Mouse (Mus musculus): ENCODE measurements around the gene Trpv3. TPM values are rescaled to one million over a fixed set of nuclear protein-coding genes. Genes with fewer than 3 reads are reported as not detected.
"Not testable (repeated sequence)": the region's sequence is repeated elsewhere in the genome, so short reads cannot be mapped to it uniquely, and the experiment has no call there.

Trpv3 gene
- polyA plus RNA-seq, 1 experiment: 0.86 TPM

DNA sequence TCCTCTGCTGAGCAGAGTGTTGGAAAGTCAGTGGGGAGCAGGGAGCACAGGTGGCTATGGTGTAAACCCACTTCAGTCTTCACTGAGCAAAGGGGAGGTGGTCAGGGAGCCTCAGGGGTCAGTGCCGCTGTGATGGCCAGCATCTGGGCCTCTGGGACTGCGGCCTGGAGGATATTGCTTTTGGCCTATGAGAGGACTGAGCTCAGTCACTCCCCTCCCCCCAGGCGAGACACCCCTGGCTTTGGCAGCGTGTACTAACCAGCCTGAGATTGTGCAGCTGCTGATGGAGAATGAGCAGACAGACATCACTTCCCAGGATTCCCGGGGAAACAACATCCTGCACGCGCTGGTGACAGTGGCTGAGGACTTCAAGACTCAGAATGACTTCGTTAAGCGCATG lies 16.2 kb downstream of the Trpv3 start:
- Histone ChIP-seq H3K4me3 (ENCODE audit: low read depth, low read length) (no peak overlapping the region), H3K27ac (ENCODE audit: insufficient read depth, low read depth, low read length) (no peak overlapping the region), H3K27me3 (ENCODE audit: control insufficient read depth, insufficient read depth, low read length) (no peaks in the 10 kb centered on the region), H3K4me1 (ENCODE audit: control insufficient read depth, insufficient read depth, insufficient read length, low read length) (peaks cover 5% of the 10 kb centered on the region; the same call in 1 of the 2 replicates), H3K36me3 (ENCODE audit: control insufficient read depth, insufficient read depth, low read length) (no peaks in the 10 kb centered on the region)
- no peak for TF ChIP-seq POLR2A (IDR thresholded peaks at IDR 0.05; ENCODE audit: low read depth, low read length)
- no peak for TF ChIP-seq CTCF (IDR thresholded peaks at IDR 0.05; ENCODE audit: extremely low read depth, insufficient read length, insufficient replicate concordance, low read depth, low read length)
- whole genome bisulfite sequencing: 67% methylated on average over 9 of the region's 9 CpGs

DNA sequence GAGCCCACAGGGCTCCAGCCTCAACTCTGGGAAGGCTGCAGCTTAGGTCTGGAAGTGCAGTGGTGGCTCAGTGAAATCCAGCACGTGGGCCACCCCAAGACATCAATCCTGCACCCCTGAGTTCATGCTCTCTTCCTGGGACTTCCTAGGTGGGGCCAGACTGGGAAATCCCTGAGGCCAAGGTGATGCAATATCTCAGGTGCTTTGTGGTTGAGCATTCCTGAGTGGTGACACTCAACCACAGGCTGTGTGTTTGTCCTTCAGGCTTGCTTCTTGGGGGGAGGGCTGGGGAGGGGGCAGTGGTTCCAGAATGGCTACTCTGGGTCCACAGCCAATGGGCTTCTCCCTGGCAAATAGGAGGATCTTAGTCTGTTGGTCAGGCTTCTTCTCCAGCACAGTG lies 16.7 kb downstream of the Trpv3 start:
- 30% methylated on average over 1 of the region's 1 CpGs for WGBS
- H3K27ac ChIP-seq (ENCODE audit: insufficient read depth, low read depth, low read length): no peak overlapping the region
- no peaks in the 10 kb centered on the region for H3K36me3 ChIP-seq (ENCODE audit: control insufficient read depth, insufficient read depth, low read length)
- no peaks in the 10 kb centered on the region for H3K27me3 ChIP-seq (ENCODE audit: control insufficient read depth, insufficient read depth, low read length)
- H3K4me1 ChIP-seq (ENCODE audit: control insufficient read depth, insufficient read depth, insufficient read length, low read length): peaks cover 9% of the 10 kb centered on the region; the same call in 1 of the 2 replicates
- TF ChIP-seq CTCF (IDR thresholded peaks at IDR 0.05; ENCODE audit: extremely low read depth, insufficient read length, insufficient replicate concordance, low read depth, low read length) (no peak), POLR2A (IDR thresholded peaks at IDR 0.05; ENCODE audit: low read depth, low read length) (no peak)
- H3K4me3 ChIP-seq (ENCODE audit: low read depth, low read length): no peak overlapping the region

DNA sequence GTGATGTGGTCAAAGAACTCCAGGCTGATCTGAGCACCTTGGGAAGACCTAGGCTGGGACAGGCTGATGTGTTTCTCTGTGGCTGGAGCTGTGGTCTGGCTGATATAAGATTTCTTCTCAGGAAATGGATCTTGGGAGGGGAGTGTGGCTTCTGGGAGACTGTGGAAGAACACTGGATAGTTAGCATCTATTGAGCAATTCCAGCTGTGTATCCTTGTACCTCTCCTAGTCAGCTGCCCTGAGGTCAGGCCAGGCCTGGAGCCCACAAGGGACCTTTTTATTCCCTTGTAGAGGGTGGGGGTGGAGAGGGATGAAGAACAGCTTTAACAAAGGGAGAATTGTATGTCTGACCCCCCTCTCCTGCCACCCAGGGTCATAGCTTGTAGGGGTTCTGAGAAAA lies 17.2 kb downstream of the Trpv3 start:
- TF ChIP-seq CTCF (IDR thresholded peaks at IDR 0.05; ENCODE audit: extremely low read depth, insufficient read length, insufficient replicate concordance, low read depth, low read length) (no peak), POLR2A (IDR thresholded peaks at IDR 0.05; ENCODE audit: low read depth, low read length) (no peak)
- no peak overlapping the region for H3K4me3 ChIP-seq (ENCODE audit: low read depth, low read length)
- no peaks in the 10 kb centered on the region for H3K36me3 ChIP-seq (ENCODE audit: control insufficient read depth, insufficient read depth, low read length)
- H3K27ac ChIP-seq (ENCODE audit: insufficient read depth, low read depth, low read length): no peak overlapping the region
- no peaks in the 10 kb centered on the region for H3K27me3 ChIP-seq (ENCODE audit: control insufficient read depth, insufficient read depth, low read length)
- H3K4me1 ChIP-seq (ENCODE audit: control insufficient read depth, insufficient read depth, insufficient read length, low read length): peaks cover 13% of the 10 kb centered on the region; the same call in 1 of the 2 replicates

DNA sequence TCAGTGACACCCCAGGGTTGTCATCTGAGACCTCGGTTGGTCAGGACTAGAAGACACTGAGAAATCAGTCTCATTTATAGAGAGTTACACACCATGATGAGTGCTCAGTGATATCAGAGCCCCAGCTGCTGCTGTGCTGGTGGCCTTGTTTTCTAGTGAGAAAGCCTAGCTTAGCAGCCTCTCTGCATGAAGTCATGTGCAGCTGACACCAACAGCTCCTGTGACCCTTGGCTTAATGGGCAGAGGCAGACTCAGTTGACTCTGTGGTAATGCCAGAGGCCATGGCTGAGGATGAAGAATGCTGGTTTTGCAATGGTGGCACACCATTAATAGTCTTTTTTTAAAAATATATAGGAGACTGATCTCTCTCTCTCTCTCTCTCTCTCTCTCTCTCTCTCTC lies 22.4 kb downstream of the Trpv3 start:
- 86% methylated on average over 1 of the region's 1 CpGs for WGBS
- Histone ChIP-seq H3K27me3 (ENCODE audit: control insufficient read depth, insufficient read depth, low read length) (no peaks in the 10 kb centered on the region), H3K36me3 (ENCODE audit: control insufficient read depth, insufficient read depth, low read length) (no peaks in the 10 kb centered on the region), H3K4me1 (ENCODE audit: control insufficient read depth, insufficient read depth, insufficient read length, low read length) (peaks cover 8% of the 10 kb centered on the region; the same call in 1 of the 2 replicates), H3K4me3 (ENCODE audit: low read depth, low read length) (no peak overlapping the region), H3K27ac (ENCODE audit: insufficient read depth, low read depth, low read length) (no peak overlapping the region)
- no peak for TF ChIP-seq POLR2A (IDR thresholded peaks at IDR 0.05; ENCODE audit: low read depth, low read length)
- no peak for TF ChIP-seq CTCF (IDR thresholded peaks at IDR 0.05; ENCODE audit: extremely low read depth, insufficient read length, insufficient replicate concordance, low read depth, low read length)

DNA sequence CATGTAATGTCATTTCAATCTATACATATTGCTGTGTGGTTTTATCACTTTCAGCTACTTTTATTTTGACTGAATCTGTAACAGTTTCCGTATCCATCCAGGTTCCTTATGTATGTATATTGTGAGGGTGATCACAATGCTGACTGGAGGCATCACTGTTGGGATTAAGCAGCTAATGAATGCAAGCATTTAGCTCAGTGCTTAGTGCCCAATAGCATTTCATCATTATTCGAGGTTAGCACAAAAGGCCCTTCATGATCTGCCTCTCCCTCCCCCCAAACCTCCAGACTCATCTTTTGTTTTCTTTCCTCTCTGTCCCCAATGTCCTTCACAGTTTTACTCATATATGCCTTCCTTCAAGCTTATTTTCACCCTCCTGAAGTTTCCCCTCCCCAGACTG lies 35.9 kb downstream of the Trpv3 start:
- Histone ChIP-seq H3K27me3 (ENCODE audit: control insufficient read depth, insufficient read depth, low read length) (no peaks in the 10 kb centered on the region), H3K27ac (ENCODE audit: insufficient read depth, low read depth, low read length) (no peak overlapping the region), H3K36me3 (ENCODE audit: control insufficient read depth, insufficient read depth, low read length) (peaks cover 30% of the 10 kb centered on the region), H3K4me1 (ENCODE audit: control insufficient read depth, insufficient read depth, insufficient read length, low read length) (no peaks in the 10 kb centered on the region), H3K4me3 (ENCODE audit: low read depth, low read length) (no peak overlapping the region)
- WGBS: 61% methylated on average over 2 of the region's 2 CpGs
- no peak for TF ChIP-seq POLR2A (IDR thresholded peaks at IDR 0.05; ENCODE audit: low read depth, low read length)

DNA sequence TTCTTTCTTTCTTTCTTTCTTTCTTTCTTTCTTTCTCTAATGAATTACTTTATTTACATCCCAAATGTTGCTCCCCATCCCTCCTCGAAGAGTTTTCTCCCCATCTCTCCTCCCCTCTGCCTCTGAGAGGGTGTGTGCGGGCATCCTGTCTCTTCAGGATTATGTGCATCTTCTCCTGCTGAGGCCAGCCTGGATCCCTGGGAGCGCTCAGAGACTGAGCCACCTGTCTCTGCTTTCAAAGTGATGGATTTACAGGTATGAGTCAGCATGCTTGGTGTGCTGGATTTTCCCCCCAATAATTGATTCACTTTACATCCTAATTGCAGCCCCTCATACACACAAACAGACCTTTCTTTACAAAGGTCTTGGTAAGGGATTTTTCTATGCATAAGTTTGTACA lies 48.8 kb downstream of the Trpv3 start:
- H3K27me3 ChIP-seq (ENCODE audit: control insufficient read depth, insufficient read depth, low read length): no peaks in the 10 kb centered on the region
- H3K36me3 ChIP-seq (ENCODE audit: control insufficient read depth, insufficient read depth, low read length): peaks cover 25% of the 10 kb centered on the region
- H3K27ac ChIP-seq (ENCODE audit: insufficient read depth, low read depth, low read length): no peak overlapping the region
- TF ChIP-seq CTCF (IDR thresholded peaks at IDR 0.05; ENCODE audit: extremely low read depth, insufficient read length, insufficient replicate concordance, low read depth, low read length) (no peak), POLR2A (IDR thresholded peaks at IDR 0.05; ENCODE audit: low read depth, low read length) (no peak)
- H3K4me3 ChIP-seq (ENCODE audit: low read depth, low read length): no peak overlapping the region
- peaks cover 4% of the 10 kb centered on the region; the same call in 1 of the 2 replicates for H3K4me1 ChIP-seq (ENCODE audit: control insufficient read depth, insufficient read depth, insufficient read length, low read length)
- WGBS: 48% methylated on average over 3 of the region's 3 CpGs

DNA sequence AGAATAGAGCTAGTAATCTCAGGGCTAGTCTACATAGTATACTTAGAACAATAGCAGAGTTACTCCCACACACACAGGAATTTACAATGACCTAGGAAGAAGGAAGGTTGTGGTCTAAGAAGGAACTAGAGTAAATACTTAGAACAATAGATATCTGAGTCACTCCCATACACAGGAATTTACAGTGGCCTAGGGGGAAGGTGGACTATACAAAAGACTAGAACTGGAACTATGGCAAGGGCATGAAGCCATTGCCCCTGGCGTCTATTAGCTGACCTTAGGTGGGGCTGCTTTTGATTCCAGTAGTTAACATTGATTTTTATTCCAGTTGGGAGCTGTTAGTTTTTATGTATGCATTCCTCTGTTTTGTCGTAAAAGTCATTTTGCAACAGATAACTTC lies 51.4 kb downstream of the Trpv3 start:
- H3K27me3 ChIP-seq (ENCODE audit: control insufficient read depth, insufficient read depth, low read length); H3K4me1 ChIP-seq (ENCODE audit: control insufficient read depth, insufficient read depth, insufficient read length, low read length); H3K27ac ChIP-seq (ENCODE audit: insufficient read depth, low read depth, low read length); H3K4me3 ChIP-seq (ENCODE audit: low read depth, low read length): not testable (repeated sequence)
- H3K36me3 ChIP-seq (ENCODE audit: control insufficient read depth, insufficient read depth, low read length): peaks cover 21% of the 10 kb centered on the region
- WGBS: 48% methylated on average over 2 of the region's 2 CpGs

DNA sequence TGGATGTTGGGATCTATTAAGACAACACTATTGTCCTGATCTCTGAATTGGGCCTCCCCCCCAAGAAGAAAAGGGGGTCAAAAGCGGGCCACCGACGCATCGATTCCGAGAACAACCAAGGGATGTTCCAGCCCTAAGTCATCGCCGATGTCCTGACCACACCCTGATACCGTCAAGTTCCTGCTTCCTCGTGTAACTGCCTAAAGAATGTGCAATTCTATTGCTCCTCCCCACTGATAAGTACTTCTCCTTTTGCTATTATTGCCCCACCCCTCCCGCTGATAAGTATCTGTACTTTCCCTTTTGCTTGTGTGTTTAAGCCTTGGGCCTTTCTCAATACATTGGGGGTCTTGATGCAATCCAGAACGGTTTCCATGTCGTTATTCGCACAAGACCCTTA lies 53.9 kb downstream of the Trpv3 start:
- WGBS: 74% methylated on average over 13 of the region's 13 CpGs
- Histone ChIP-seq H3K36me3 (ENCODE audit: control insufficient read depth, insufficient read depth, low read length) (peaks cover 18% of the 10 kb centered on the region), H3K27ac (ENCODE audit: insufficient read depth, low read depth, low read length) (peak overlapping the region; percentile 53), H3K4me3 (ENCODE audit: low read depth, low read length) (peak overlapping the region; percentile 20; the same call in 1 of the 2 replicates)
- not testable (repeated sequence) for H3K27me3 ChIP-seq (ENCODE audit: control insufficient read depth, insufficient read depth, low read length); H3K4me1 ChIP-seq (ENCODE audit: control insufficient read depth, insufficient read depth, insufficient read length, low read length)
